Mouse (Mus musculus) embryonic stem cell, embryonic (primary cell): ENCODE data around the gene Ranbp9.

Experiments
- CTCF ChIA-PET, 4 experiments: fragments of 300-600 bp in 2 of 4; fragments of 350-600 bp in 2 of 4; sonication (Branson Sonifier 250); formaldehyde crosslinking; loops; one replicate each; lab custom pipeline; 2022; ENCODE audit warnings: inconsistent platforms in 2 of 4; lab: Charles Lee
- POLR2A ChIA-PET, 4 experiments: fragments of 300-600 bp in 2 of 4; fragments of 350-600 bp in 2 of 4; sonication (Branson Sonifier 250); formaldehyde crosslinking; loops; one replicate each; lab custom pipeline; 2022; ENCODE audit warnings: antibody characterized with exemption in 4 of 4, inconsistent platforms in 1 of 4; lab: Charles Lee

The Ranbp9 gene

GRCm38 (mm10) chr13:43503395-43503850 lies 22.3 kb upstream of the Ranbp9 start:
- ChIA-PET CTCF (no interaction called here), POLR2A (interaction anchor here in 2 of 4 experiments (1.0 to 1.6 kb wide), 3 partner anchors 14 to 22 kb away, joined by 3 to 4 read pairs (median 4); no protein-coding TSS in a partner anchor)

- ChIA-PET CTCF (interaction anchor here in 2 of 4 experiments (0.9 to 1.3 kb wide), 2 partner anchors 45 to 64 kb away, joined by 3 to 5 read pairs; no protein-coding TSS in a partner anchor), POLR2A (interaction anchor here in 3 of 4 experiments (0.8 to 2.7 kb wide), 11 partner anchors 8 to 103 kb away, joined by 3 to 8 read pairs (median 4); partner anchors contain the start of genes Nol7 (in 2 of the 3) and Ranbp9 (in 1 of the 3))
Measured at GRCm38 (mm10) chr13:43501601-43502000, 20.5 kb upstream of the Ranbp9 start.

- CTCF ChIA-PET, result interaction anchor here in 1 of 4 experiments (1.1 kb wide), 1 partner anchor 328 kb away, joined by 3 read pairs; no protein-coding TSS in a partner anchor
- POLR2A ChIA-PET, result interaction anchor here in 2 of 4 experiments (0.6 to 2.7 kb wide), 12 partner anchors 9 to 319 kb away, joined by 3 to 8 read pairs (median 4); partner anchors contain the start of genes Nol7 (in 1 of the 2) and Ranbp9 (in 1 of the 2)
Measured at GRCm38 (mm10) chr13:43500483-43500850, 19.4 kb upstream of the Ranbp9 start.

DNA sequence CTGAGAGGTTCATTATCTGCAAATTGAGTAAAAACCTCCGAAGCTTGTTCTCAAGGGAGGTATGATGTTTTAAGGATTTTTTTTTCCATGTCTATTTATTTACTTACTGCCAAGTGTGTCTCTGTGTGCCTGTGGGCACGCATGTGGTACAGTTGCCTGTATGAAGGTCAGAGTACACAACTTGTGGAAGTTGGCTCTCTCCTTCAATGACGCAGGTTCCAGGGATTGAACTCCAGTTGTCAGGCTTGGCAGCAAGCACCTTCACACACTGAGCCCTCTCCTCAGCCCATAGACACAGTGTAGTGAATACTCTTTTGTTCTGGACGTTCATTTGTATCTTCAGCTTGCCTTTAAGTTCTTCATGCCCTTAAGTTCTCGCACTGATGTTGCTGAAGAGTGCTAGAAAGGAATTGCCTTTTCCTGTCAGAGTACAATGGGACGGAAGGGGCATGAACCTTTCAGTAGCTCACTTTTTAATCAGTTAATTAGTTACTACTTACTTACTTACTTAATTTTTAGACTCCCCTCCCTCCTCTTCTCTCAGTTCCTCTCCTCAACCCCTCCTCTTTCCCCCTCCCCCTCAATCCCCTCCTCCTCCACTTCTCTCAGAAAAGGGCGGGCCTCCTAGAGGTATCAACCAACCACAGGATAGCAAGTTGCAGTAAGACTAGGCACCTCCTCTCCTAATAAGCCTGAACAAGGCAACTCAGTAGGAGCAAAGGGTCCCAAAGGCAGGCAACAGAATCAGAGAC lies 18.8 kb upstream of the Ranbp9 start:
- ChIA-PET CTCF (interaction anchor here in 2 of 4 experiments (0.6 to 1.1 kb wide), 2 partner anchors 209 to 327 kb away, joined by 3 read pairs; no protein-coding TSS in a partner anchor), POLR2A (interaction anchor here in 3 of 4 experiments (0.8 to 2.7 kb wide), 16 partner anchors 9 to 197 kb away, joined by 3 to 9 read pairs (median 4); partner anchors contain the start of genes Nol7 (in 1 of the 3) and Ranbp9 (in 1 of the 3))

DNA sequence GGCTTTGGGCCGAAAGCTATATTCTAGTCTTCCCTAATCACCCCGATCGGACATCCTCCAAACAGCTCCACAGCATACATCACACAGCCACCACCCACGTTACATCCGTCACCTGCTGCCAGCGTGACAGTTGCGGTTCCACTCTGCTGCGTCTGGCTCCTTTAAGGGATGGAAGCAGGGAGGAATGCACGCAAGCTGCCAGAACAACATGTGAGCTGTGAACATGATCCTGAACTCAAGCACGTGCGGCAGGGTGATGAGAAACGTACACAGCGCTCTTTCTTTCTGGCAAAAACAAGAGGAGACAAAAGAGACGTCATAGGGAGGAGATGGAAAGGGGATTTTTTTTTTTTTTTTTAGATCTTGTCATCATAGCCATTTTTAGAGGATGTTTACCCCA lies 17.8 kb upstream of the Ranbp9 start:
- ChIA-PET CTCF (no interaction called here), POLR2A (interaction anchor here (0.5 to 2.6 kb wide), 10 partner anchors 9 to 862 kb away, joined by 3 to 9 read pairs (median 4); partner anchors contain the start of gene Ranbp9 (in 1 of the 4))

DNA sequence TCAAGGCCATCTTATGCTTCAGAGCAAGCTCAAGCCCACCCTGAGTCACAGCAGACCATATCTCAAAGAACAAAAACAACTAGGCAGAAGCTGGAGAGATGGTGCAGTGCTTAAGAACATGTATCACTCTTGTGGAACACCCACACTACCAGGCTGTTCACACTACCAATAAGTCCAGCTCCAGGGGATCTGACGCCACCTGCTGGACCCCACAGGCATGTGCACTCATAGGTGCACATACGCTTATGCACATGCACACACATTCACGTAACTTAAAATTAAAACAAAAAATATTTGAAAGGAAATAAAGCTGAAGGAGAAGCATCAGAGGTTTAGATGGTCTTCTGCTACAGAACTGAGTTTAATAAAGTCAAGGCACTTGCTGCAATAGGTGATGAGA lies 16.7 kb upstream of the Ranbp9 start:
- POLR2A ChIA-PET, result interaction anchor here in 2 of 4 experiments (1.2 to 2.6 kb wide), 6 partner anchors 9 to 99 kb away, joined by 4 to 9 read pairs (median 5); partner anchors contain the start of genes Ranbp9 (in 2 of the 2) and Nol7 (in 1 of the 2)
- CTCF ChIA-PET, result interaction anchor here in 1 of 4 experiments (0.7 kb wide), 1 partner anchor 34 kb away, joined by 3 read pairs; no protein-coding TSS in a partner anchor

- CTCF ChIA-PET, result interaction anchor here in 2 of 4 experiments (0.5 to 1.4 kb wide), 3 partner anchors 50 to 1447 kb away, joined by 3 to 6 read pairs (median 3); no protein-coding TSS in a partner anchor
- POLR2A ChIA-PET, result interaction anchor here in 2 of 4 experiments (0.5 to 3.7 kb wide), 8 partner anchors 12 to 1275 kb away, joined by 3 to 15 read pairs (median 4); partner anchors contain the start of genes Nol7 (in 1 of the 2) and Ranbp9 (in 1 of the 2)
Measured at GRCm38 (mm10) chr13:43496660-43497059, 15.6 kb upstream of the Ranbp9 start.

- ChIA-PET POLR2A (interaction anchor here in 3 of 4 experiments (0.6 to 3.7 kb wide), 10 partner anchors 10 to 196 kb away, joined by 3 to 15 read pairs (median 3); no protein-coding TSS in a partner anchor), CTCF (interaction anchor here in 2 of 4 experiments (0.6 to 0.7 kb wide), 3 partner anchors 29 to 84 kb away, joined by 3 to 5 read pairs (median 3); no protein-coding TSS in a partner anchor)
Measured at GRCm38 (mm10) chr13:43495645-43496044, 14.6 kb upstream of the Ranbp9 start.

- ChIA-PET POLR2A (interaction anchor here in 2 of 4 experiments (0.7 to 3.7 kb wide), 5 partner anchors 8 to 12 kb away, joined by 3 to 15 read pairs (median 4); no protein-coding TSS in a partner anchor), CTCF (no interaction called here)
Measured at GRCm38 (mm10) chr13:43493725-43494124, 12.6 kb upstream of the Ranbp9 start.

DNA sequence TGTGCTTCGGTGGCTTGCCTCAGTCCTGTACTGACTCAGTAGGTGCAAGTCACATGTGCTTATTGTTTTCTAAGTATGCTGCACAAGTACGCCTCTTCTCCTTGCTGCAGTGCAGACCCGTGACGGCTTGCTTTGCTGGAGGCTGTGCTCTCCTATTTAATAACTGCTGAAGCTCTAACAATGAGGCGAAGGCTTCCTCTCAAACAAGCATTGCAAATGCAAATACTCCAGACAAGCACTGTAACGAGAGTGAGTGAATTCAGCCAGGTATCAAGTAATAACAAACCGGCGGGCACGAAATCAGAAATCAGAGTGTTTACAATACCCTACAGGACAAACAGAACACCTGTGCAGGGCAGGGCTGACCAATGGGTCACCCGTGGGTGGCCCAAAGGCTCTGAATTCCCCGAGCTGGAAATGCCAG lies 12.0 kb upstream of the Ranbp9 start:
- POLR2A ChIA-PET, result interaction anchor here in 2 of 4 experiments (0.5 to 3.7 kb wide), 4 partner anchors 8 to 21 kb away, joined by 3 to 15 read pairs (median 4); no protein-coding TSS in a partner anchor

GRCm38 (mm10) chr13:43486501-43487213 lies 5.6 kb upstream of the Ranbp9 start:
- CTCF ChIA-PET, result no interaction called here
- POLR2A ChIA-PET, result no interaction called here

More for the DNA sequence above, 12.0 kb upstream of the Ranbp9 start:
- CTCF ChIA-PET, result interaction anchor here in 2 of 4 experiments (0.5 to 0.6 kb wide), 2 partner anchors 185 to 223 kb away, joined by 3 to 5 read pairs; no protein-coding TSS in a partner anchor

- POLR2A ChIA-PET, result interaction anchor here in 3 of 4 experiments (0.6 to 2.9 kb wide), 9 partner anchors 8 to 302 kb away, joined by 3 to 15 read pairs (median 4); no protein-coding TSS in a partner anchor
- CTCF ChIA-PET, result no interaction called here
Measured at GRCm38 (mm10) chr13:43485278-43485976, 4.3 kb upstream of the Ranbp9 start.

GRCm38 (mm10) chr13:43482782-43483181 lies 1.7 kb upstream of the Ranbp9 start:
- ChIA-PET CTCF (no interaction called here), POLR2A (interaction anchor here in 1 of 4 experiments (1.0 to 2.9 kb wide), 2 partner anchors 10 to 12 kb away, joined by 3 to 15 read pairs; no protein-coding TSS in a partner anchor)

DNA sequence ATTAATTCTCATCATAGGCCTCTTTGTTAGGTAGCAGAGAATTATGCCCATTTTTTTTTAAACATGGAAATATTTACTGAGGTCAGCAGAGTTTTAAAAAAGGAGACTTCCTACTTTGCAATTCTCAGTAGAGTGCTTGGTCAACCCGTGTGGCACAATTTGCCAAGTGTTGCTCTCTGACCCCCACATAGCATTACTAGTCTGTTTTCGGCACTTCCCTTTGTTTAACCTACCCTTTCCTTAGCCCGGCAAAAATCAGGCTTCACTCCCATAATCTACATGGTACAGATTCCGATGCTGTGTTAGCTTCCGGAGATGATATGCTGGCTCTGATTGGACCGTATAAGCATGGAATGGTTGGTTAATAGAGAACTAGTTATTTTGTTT lies 770 bp upstream of the Ranbp9 start:
- ChIA-PET POLR2A (interaction anchor here in 2 of 4 experiments (0.6 to 1.4 kb wide), 20 partner anchors 9 to 348 kb away, joined by 3 to 9 read pairs (median 4); partner anchors contain the start of gene Nol7 (in 2 of the 2)), CTCF (interaction anchor here in 1 of 4 experiments (1.1 kb wide), 1 partner anchor 83 kb away, joined by 3 read pairs; no protein-coding TSS in a partner anchor)

DNA sequence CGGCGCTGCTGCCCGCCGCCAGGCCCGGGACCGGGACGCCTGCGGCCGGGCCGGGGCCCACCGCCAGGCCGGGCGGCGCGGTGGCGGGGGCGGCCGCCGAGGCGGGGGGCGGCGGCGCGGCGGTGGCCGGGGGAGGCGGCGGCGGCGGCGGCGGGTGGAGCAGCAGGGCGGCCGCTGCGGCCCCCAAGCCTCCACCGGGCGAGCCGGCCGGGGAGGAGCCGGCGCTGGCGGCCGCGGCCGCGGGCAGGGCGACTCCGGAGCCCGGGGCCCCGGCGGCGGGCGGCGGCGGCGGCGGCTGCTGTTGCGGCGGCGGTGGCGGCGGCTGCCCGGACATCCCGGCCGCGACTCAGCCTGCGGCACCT lies 506 bp downstream of the Ranbp9 start:
- ChIA-PET POLR2A (interaction anchor here in 3 of 4 experiments (0.7 to 0.8 kb wide), 4 partner anchors 9 to 56 kb away, joined by 3 to 5 read pairs (median 3); no protein-coding TSS in a partner anchor), CTCF (interaction anchor here in 1 of 4 experiments (0.6 kb wide), 1 partner anchor 45 kb away, joined by 6 read pairs; no protein-coding TSS in a partner anchor)

- ChIA-PET POLR2A (interaction anchor here (0.6 to 1.7 kb wide), 19 partner anchors 9 to 323 kb away, joined by 3 to 8 read pairs (median 3); partner anchors contain the start of gene Nol7 (in 1 of the 4)), CTCF (interaction anchor here (0.6 to 1.2 kb wide), 4 partner anchors 45 to 1668 kb away, joined by 3 to 6 read pairs (median 4); no protein-coding TSS in a partner anchor)
Measured at GRCm38 (mm10) chr13:43479767-43480571, 1.1 kb downstream of the Ranbp9 start.
